Mouse (Mus musculus): Measurements from ENCODE around the gene Olfr1058. TPM values are rescaled to one million over a fixed set of nuclear protein-coding genes. Genes with fewer than 3 reads are reported as not detected.

Gene Olfr1058
- not detected for polyA plus RNA-seq (2017; shearing (Covaris generic))

DNA sequence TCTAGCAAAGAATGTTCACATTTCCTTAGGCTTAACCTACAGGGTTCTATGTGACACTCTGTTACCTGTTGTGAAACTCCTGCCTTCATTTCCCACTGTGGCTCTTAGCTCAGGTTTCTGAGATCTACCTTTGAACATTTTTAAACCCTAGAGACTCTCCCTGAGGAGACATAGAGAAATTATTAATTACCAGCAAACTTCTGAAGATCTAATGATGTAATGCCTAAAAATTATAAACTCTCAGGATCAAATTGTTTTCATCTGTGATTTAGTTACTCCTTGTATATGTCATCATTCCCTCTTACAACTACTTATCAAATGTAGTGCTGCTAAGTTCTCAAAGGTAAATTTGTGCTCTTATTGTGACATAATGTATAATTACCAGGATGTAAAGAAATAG, at the start of gene Olfr1058:
Gene Olfr1058, minus strand, starts transcription at position 101 of the 400 bp plus-strand sequence.

DNA sequence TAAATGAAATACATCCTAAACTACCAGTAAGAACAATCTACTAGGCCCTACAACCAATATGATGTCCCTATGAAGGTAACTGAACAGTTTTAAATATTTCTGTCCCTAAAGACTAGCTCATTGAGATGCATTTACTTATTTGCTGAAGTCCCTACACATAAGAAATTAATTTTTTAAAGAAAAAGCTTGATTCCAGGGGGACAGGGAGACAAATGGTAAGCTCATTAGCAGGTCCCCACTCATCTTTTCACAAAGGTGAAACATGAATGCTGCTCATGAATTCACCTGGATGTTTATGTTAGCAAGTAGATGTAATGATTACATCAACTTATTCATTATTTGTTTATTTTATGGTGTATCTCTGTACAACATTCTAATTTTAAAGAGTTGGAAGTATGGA, 38.3 kb upstream of the Olfr1058 start, which contains the start of gene Olfr1062:
Gene Olfr1062, minus strand, starts transcription at position 101 of the 400 bp plus-strand sequence.

DNA sequence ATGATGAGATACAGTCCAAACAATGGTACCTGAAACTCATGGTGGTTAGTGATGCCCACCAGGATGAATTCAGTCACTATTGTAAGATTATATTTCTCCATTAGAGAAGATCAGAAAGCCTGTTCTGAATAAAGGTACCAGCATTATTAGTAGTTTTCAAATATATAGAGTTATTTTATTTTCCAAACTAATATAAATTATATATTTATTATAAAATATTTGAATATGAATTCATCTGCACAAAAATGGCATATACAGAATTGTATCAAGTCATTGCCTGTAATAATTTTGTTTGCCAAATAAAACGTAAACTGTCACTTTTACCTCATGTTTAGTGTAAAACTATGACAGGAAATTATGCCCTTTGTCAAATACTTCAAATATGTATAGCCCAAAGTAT, 25.6 kb upstream of the Olfr1058 start, which contains the start of gene Olfr1061:
Gene Olfr1061, minus strand, starts transcription at position 101 of the 400 bp plus-strand sequence.

DNA sequence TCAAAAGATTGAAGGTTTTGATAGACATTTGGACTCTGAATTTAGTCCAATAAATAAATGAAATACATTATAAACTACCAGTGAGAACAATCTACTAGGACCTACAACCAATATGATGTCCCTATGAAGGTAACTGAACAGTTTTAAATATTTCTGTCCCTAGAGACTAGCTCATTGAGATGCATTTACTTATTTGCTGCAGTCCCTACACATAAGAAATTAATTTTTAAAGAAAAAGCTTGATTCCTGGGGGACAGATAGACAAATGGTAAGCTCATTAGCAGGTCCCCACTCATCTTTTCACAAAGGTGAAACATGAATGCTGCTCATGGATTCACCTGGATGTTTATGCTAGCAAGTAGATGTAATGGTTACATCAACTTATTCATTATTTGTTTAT, 10.1 kb downstream of the Olfr1058 start, which contains the start of gene Olfr1057:
Gene Olfr1057, minus strand, starts transcription at position 101 of the 400 bp plus-strand sequence.

DNA sequence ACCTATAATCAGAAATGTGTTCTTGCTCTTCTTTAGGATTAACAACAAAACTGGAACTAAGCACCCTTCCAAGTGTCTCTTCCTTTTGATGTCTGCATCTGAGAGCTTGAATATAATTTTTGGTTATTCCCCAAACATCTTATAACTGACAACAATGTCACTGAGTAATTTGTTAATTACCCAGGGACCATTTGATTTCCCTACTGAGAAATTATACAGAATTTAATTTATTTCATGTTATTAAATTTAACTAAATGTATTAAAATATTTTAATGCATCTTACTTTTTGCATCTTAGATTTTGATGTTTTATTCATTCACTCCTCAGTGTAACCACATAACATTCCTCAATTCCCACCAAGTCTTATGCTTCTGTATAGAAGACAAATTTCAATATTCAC, 26.0 kb downstream of the Olfr1058 start, which contains the start of gene Olfr1056:
Gene Olfr1056, minus strand, starts transcription at position 101 of the 400 bp plus-strand sequence.

DNA sequence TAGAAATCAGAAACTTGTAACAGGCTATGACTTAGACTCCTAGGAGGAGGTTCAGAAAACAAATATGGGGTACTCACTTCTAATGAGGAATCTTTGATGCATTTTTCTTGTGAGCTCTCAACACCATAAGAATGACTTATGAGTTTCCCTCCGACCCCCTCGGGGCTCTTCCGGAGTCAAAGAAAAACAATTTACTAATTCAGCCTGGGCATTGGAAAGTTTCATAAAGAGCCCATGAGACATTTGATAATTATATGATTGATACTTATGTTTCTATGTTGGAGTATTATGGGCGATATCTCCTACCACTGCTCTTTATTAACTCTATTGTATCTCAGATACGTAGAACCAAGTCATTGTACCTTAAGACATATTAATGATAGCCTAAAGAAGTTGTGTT, 38.2 kb downstream of the Olfr1058 start, which contains the start of gene Olfr1055:
Gene Olfr1055, minus strand, starts transcription at position 101 of the 400 bp plus-strand sequence.

DNA sequence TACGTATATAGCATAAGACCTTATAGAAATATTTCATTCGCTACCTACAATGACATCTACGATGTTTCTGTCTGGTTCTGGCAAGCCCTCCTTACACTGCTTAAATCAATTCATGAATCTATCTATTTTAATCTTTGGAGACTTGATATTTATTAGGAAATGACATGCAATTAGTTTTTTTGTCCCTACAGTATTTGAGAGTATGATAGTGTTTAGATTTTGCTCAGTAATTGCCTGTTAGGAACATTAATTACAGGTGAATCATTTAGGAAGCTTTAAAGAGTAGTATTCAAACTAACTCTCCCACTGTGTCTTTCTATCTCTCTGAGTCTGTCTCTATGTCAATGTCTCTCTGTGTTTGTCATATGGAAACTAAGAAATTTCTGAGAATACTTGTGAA, 53.0 kb downstream of the Olfr1058 start, which contains the start of gene Olfr1054:
Gene Olfr1054, minus strand, starts transcription at position 101 of the 400 bp plus-strand sequence.

Other genes starting within 250 kb of the Olfr1058 start
- gene Olfr1040, start 241.8 kb downstream of the Olfr1058 start, polyA plus RNA-seq (2017; shearing (Covaris generic)): not detected
- 0.29 TPM for gene Olfr1042, start 226.7 kb downstream of the Olfr1058 start, polyA plus RNA-seq (2017; shearing (Covaris generic))
- not detected for gene Olfr1043, start 221.0 kb downstream of the Olfr1058 start, polyA plus RNA-seq (2017; shearing (Covaris generic))
- 0.45 TPM for gene Olfr1044, start 210.7 kb downstream of the Olfr1058 start, polyA plus RNA-seq (2017; shearing (Covaris generic))
- 0.38 TPM for gene Olfr52, start 202.9 kb downstream of the Olfr1058 start, polyA plus RNA-seq (2017; shearing (Covaris generic))
- not detected for gene Olfr1045, start 185.6 kb downstream of the Olfr1058 start, polyA plus RNA-seq (2017; shearing (Covaris generic))
- not detected for gene Olfr1046, start 169.2 kb downstream of the Olfr1058 start, polyA plus RNA-seq (2017; shearing (Covaris generic))
- gene Olfr1047, start 157.2 kb downstream of the Olfr1058 start, polyA plus RNA-seq (2017; shearing (Covaris generic)): not detected
- not detected for gene Olfr1048, start 148.3 kb downstream of the Olfr1058 start, polyA plus RNA-seq (2017; shearing (Covaris generic))
- gene Olfr1049, start 130.2 kb downstream of the Olfr1058 start, polyA plus RNA-seq (2017; shearing (Covaris generic)): not detected
- not detected for gene Olfr1051, start 109.5 kb downstream of the Olfr1058 start, polyA plus RNA-seq (2017; shearing (Covaris generic))
- not detected for gene Olfr1052, start 96.1 kb downstream of the Olfr1058 start, polyA plus RNA-seq (2017; shearing (Covaris generic))
- not detected for gene Olfr1053, start 73.3 kb downstream of the Olfr1058 start, polyA plus RNA-seq (2017; shearing (Covaris generic))
- not detected for gene Olfr1054, start 53.1 kb downstream of the Olfr1058 start, polyA plus RNA-seq (2017; shearing (Covaris generic))
- gene Olfr1055, start 38.3 kb downstream of the Olfr1058 start, polyA plus RNA-seq (2017; shearing (Covaris generic)): not detected
- not detected for gene Olfr1056, start 26.1 kb downstream of the Olfr1058 start, polyA plus RNA-seq (2017; shearing (Covaris generic))
- not detected for gene Olfr1057, start 10.2 kb downstream of the Olfr1058 start, polyA plus RNA-seq (2017; shearing (Covaris generic))
- gene Olfr1061, start 25.5 kb upstream of the Olfr1058 start, polyA plus RNA-seq (2017; shearing (Covaris generic)): not detected
- not detected for gene Olfr1062, start 38.2 kb upstream of the Olfr1058 start, polyA plus RNA-seq (2017; shearing (Covaris generic))
- gene Olfr1065, start 62.0 kb upstream of the Olfr1058 start, polyA plus RNA-seq (2017; shearing (Covaris generic)): not detected
- not detected for gene Olfr1066, start 67.7 kb upstream of the Olfr1058 start, polyA plus RNA-seq (2017; shearing (Covaris generic))
- gene Olfr228, start 98.8 kb upstream of the Olfr1058 start, polyA plus RNA-seq (2017; shearing (Covaris generic)): not detected
- 0.41 TPM for gene Olfr1076, start 119.9 kb upstream of the Olfr1058 start, polyA plus RNA-seq (2017; shearing (Covaris generic))
- not detected for gene Olfr1079, start 153.9 kb upstream of the Olfr1058 start, polyA plus RNA-seq (2017; shearing (Covaris generic))
- 0.24 TPM for gene Olfr1080, start 169.7 kb upstream of the Olfr1058 start, polyA plus RNA-seq (2017; shearing (Covaris generic))
- not detected for gene Olfr1082, start 210.4 kb upstream of the Olfr1058 start, polyA plus RNA-seq (2017; shearing (Covaris generic))

Measured in effector memory CD4-positive, alpha-beta T cell, adult 7 months (primary cell).